Mouse (Mus musculus): Measurements from ENCODE around the gene Grid1.

GRCm38 (mm10) chr14:35227581-35227980 lies 407.7 kb downstream of the Grid1 start:
- TF ChIP-seq GATA1 (IDR thresholded peaks at IDR 0.05; ENCODE audit: borderline replicate concordance, low read length) = no peak
- TF ChIP-seq FLI1 (IDR thresholded peaks at IDR 0.05; ENCODE audit: low read length) = no peak
